Mouse (Mus musculus) stomach, postnatal 0 days (tissue): ENCODE results near the gene Gm20458. TPM values are rescaled to one million over a fixed set of nuclear protein-coding genes. Genes with fewer than 3 reads are reported as not detected.

Experiments
- ATAC-seq: fragments of 200-750 bp; cut with Nextera tagmentation; 2 replicates; pipeline ENCODE4 v1.8.0; 2017; ENCODE audit not compliant: low FRiP score, low TSS enrichment
- DNase-seq: peaks from one replicate; pipeline ENCODE4 v3.0.0-alpha.2; 2016; ENCODE audit warnings: low spot score
- H3K27ac ChIP-seq: fragments of 300-500 bp; sonication (generic); replicated peaks from 2 replicates; pipeline ENCODE4 v1.5.1; 2014; ENCODE audit warnings: mild to moderate bottlenecking, control low read depth
- H3K27me3 ChIP-seq: fragments of 300-500 bp; sonication (generic); 2 replicates; pipeline ENCODE4 v1.6.1; 2014; ENCODE audit warnings: low read length; ENCODE audit not compliant: control insufficient read depth, insufficient read depth
- H3K36me3 ChIP-seq: fragments of 300-500 bp; sonication (generic); 2 replicates; pipeline ENCODE4 v1.6.1; 2014; ENCODE audit warnings: low read length, mixed read lengths; ENCODE audit not compliant: control insufficient read depth, insufficient read depth
- H3K4me1 ChIP-seq: fragments of 300-500 bp; sonication (generic); replicated peaks from 2 replicates; pipeline ENCODE4 v1.6.1; 2014; ENCODE audit warnings: antibody characterized with exemption; ENCODE audit not compliant: control insufficient read depth, insufficient read depth
- H3K4me2 ChIP-seq: fragments of 300-500 bp; sonication (generic); replicated peaks from 2 replicates; pipeline ENCODE4 v1.6.1; 2014; ENCODE audit warnings: low read depth, mild to moderate bottlenecking, control low read depth, moderate library complexity
- H3K4me3 ChIP-seq: fragments of 300-500 bp; sonication (generic); 2 replicates; pipeline ENCODE4 v1.5.1; 2014; ENCODE audit warnings: low read depth, low read length, control low read depth
- H3K9ac ChIP-seq: fragments of 300-500 bp; sonication (generic); 2 replicates; pipeline ENCODE4 v1.6.1; 2014; ENCODE audit warnings: mild to moderate bottlenecking, low read length, control low read depth, mixed read lengths
- H3K9me3 ChIP-seq: fragments of 300-500 bp; sonication (generic); 2 replicates; pipeline ENCODE4 v1.6.1; 2016; ENCODE audit warnings: low read length; ENCODE audit not compliant: control insufficient read depth
- CTCF ChIP-seq: IDR thresholded peaks from 2 replicates; pipeline ENCODE4 v1.5.1; 2016; ENCODE audit warnings: antibody characterized with exemption, low read depth, mild to moderate bottlenecking, moderate library complexity
- EP300 ChIP-seq: optimal IDR thresholded peaks from 2 replicates; pipeline ENCODE3; 2016; ENCODE audit warnings: antibody characterized with exemption
- WGBS: fragments of 180-500 bp; shearing (Covaris S2); extraction: QIAGEN DNeasy Blood & Tissue Kit; methylation state at CpG from one replicate; pipeline ENCODE4 v1.1.7; 2014; 5-methylcytosine and 5-hydroxymethylcytosine counted together
- polyA plus RNA-seq: library from polyadenylated mRNA; unstranded; fragments of >200 nt; fragmentation: Nextera tagmentation; extraction: Ambion mirVana; gene quantifications from 2 replicates; pipeline ENCODE4 v1.2.1, GENCODE M21; 2015

Gm20458 gene
- polyA plus RNA-seq, 1 experiment from 2014 or later: 28.1 TPM

DNA sequence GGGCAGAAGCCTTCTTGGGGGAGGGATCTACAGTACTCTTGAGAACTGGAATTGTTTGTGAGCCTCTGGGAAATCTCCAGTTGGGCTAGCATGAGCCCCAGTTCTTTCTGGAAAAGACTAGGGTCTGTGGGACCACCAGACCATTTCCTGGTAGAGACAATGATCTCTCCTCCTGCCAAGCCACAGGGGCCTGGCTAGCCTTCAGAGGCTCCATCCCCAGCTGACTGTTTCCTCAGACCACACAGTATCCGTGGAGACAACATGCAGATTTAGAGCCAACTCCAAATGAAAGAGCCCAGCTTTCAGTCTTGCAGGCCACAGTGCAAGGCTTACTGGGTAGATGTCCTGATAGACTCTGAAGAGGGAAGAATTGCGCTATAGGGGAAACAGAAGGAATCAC lies 33.4 kb downstream of the Gm20458 start:
- 55% methylated on average over 2 of the region's 2 CpGs for WGBS
- Histone ChIP-seq H3K4me2 (no peak overlapping the region), H3K9ac (no peak overlapping the region)

GRCm38 (mm10) chr2:164496331-164496730 lies 35.6 kb downstream of the Gm20458 start:
- Histone ChIP-seq H3K4me2 (peak overlapping the region; percentile 92), H3K36me3 (peaks cover 6% of the 10 kb centered on the region), H3K4me1 (peaks cover 5% of the 10 kb centered on the region; the same call in 1 of the 2 replicates), H3K9ac (no peak overlapping the region), H3K27ac (no peak overlapping the region), H3K27me3 (no peaks in the 10 kb centered on the region), H3K9me3 (no peaks in the 10 kb centered on the region), H3K4me3 (no peak overlapping the region)
- 55% methylated on average over 1 of the region's 1 CpGs for WGBS
- no peak for DNase-seq
- ATAC-seq: no peak
- TF ChIP-seq CTCF (no peak), EP300 (no peak)

More for the DNA sequence above, 33.4 kb downstream of the Gm20458 start:
- Histone ChIP-seq H3K27ac (no peak overlapping the region), H3K27me3 (no peaks in the 10 kb centered on the region), H3K4me1 (peaks cover 5% of the 10 kb centered on the region; the same call in 1 of the 2 replicates), H3K4me3 (no peak overlapping the region), H3K9me3 (no peaks in the 10 kb centered on the region), H3K36me3 (peaks cover 2% of the 10 kb centered on the region; the same call in 1 of the 2 replicates)
- TF ChIP-seq CTCF (no peak), EP300 (no peak)
- ATAC-seq: no peak
- no peak for DNase-seq

GRCm38 (mm10) chr2:164496847-164497690 lies 36.3 kb downstream of the Gm20458 start, which contains the start of gene Pigt:
Gene Pigt (plus strand): TSS chr2:164497520.
- TF ChIP-seq CTCF: no peak
- TF ChIP-seq EP300: peak; percentile 7
- peak within 1 kb of the TSS; percentile 75 for H3K27ac ChIP-seq
- no peaks in the 10 kb centered on the region for H3K27me3 ChIP-seq
- H3K9me3 ChIP-seq: no peaks in the 10 kb centered on the region
- peak; percentile 96 for ATAC-seq
- DNase-seq: peak; percentile 90
- peak within 1 kb of the TSS; percentile 92 for H3K4me2 ChIP-seq
- WGBS: 4% methylated on average over 37 of the region's 43 CpGs
- peak within 1 kb of the TSS; percentile 77 for H3K9ac ChIP-seq
- H3K4me1 ChIP-seq: peaks cover 5% of the 10 kb centered on the region; the same call in 1 of the 2 replicates
- peak within 1 kb of the TSS; percentile 79 for H3K4me3 ChIP-seq
- H3K36me3 ChIP-seq: peaks cover 6% of the 10 kb centered on the region

- H3K4me3 ChIP-seq: peak overlapping the region; percentile 79
- peak; percentile 39 for TF ChIP-seq CTCF
- no peak for TF ChIP-seq EP300
Measured at GRCm38 (mm10) chr2:164497691-164498268, 37.0 kb downstream of the Gm20458 start.

GRCm38 (mm10) chr2:164499317-164499716 lies 38.5 kb downstream of the Gm20458 start:
- TF ChIP-seq EP300 (no peak), CTCF (peak; percentile 38)
- WGBS: 77% methylated on average over 5 of the region's 5 CpGs
- no peak overlapping the region for H3K27ac ChIP-seq
- no peak overlapping the region for H3K9ac ChIP-seq
- ATAC-seq (no peak), DNase-seq (no peak)
- H3K4me1 ChIP-seq: peaks cover 5% of the 10 kb centered on the region; the same call in 1 of the 2 replicates
- H3K4me2 ChIP-seq: no peak overlapping the region
- H3K4me3 ChIP-seq: no peak overlapping the region
- peaks cover 16% of the 10 kb centered on the region for H3K36me3 ChIP-seq
- no peaks in the 10 kb centered on the region for H3K9me3 ChIP-seq
- no peaks in the 10 kb centered on the region for H3K27me3 ChIP-seq

More at GRCm38 (mm10) chr2:164497691-164498268, 37.0 kb downstream of the Gm20458 start:
- ATAC-seq (peak; percentile 31), DNase-seq (peak; percentile 37)
- H3K27me3 ChIP-seq: no peaks in the 10 kb centered on the region
- peaks cover 8% of the 10 kb centered on the region for H3K36me3 ChIP-seq
- peak overlapping the region; percentile 92 for H3K4me2 ChIP-seq
- WGBS: 6% methylated on average over 21 of the region's 21 CpGs
- peaks cover 5% of the 10 kb centered on the region; the same call in 1 of the 2 replicates for H3K4me1 ChIP-seq
- peak overlapping the region; percentile 77 for H3K9ac ChIP-seq
- H3K9me3 ChIP-seq: no peaks in the 10 kb centered on the region
- H3K27ac ChIP-seq: peak overlapping the region; percentile 75; the same call in 1 of the 2 replicates
